Mouse (Mus musculus) thymus, adult 2 months (tissue): ENCODE results near the gene She. TPM values are rescaled to one million over a fixed set of nuclear protein-coding genes. Genes with fewer than 3 reads are reported as not detected.

Source experiments
- DNase-seq: peaks from one replicate; pipeline ENCODE4 v3.0.0; 2021
- H3K27ac ChIP-seq: fragments of 200-500 bp; 2 replicates; pipeline ENCODE4 v1.5.1; 2012; ENCODE audit warnings: low read length, control low read depth; ENCODE audit not compliant: control insufficient read depth, insufficient read depth
- H3K27me3 ChIP-seq: fragments of 200-500 bp; 2 replicates; pipeline ENCODE4 v1.6.1; 2012; ENCODE audit warnings: mild to moderate bottlenecking, low read length, moderate library complexity, mixed read lengths; ENCODE audit not compliant: control insufficient read depth, insufficient read depth
- H3K36me3 ChIP-seq: fragments of 200-500 bp; 2 replicates; pipeline ENCODE4 v1.6.1; 2012; ENCODE audit warnings: mild to moderate bottlenecking, low read length, moderate library complexity; ENCODE audit not compliant: control insufficient read depth, insufficient read depth
- H3K4me1 ChIP-seq: fragments of 200-500 bp; replicated peaks from 2 replicates; pipeline ENCODE4 v1.6.1; 2012; ENCODE audit warnings: low read length; ENCODE audit not compliant: control insufficient read depth, insufficient read depth
- H3K4me3 ChIP-seq: fragments of 200-500 bp; 2 replicates; pipeline ENCODE4 v1.5.1; 2012; ENCODE audit warnings: mild to moderate bottlenecking, low read length, control low read depth, moderate library complexity; ENCODE audit not compliant: control insufficient read depth, insufficient read depth
- CTCF ChIP-seq: fragments of 200-500 bp; IDR thresholded peaks from 2 replicates; pipeline ENCODE4 v1.5.1; 2012; ENCODE audit warnings: mild to moderate bottlenecking, control low read depth, low read length, moderate library complexity, borderline replicate concordance; ENCODE audit not compliant: control insufficient read depth, poor library complexity, insufficient read depth; ENCODE audit errors: extremely low read depth
- POLR2A ChIP-seq: fragments of 200-500 bp; IDR thresholded peaks from 2 replicates; pipeline ENCODE4 v1.6.1; 2012; ENCODE audit warnings: mild to moderate bottlenecking, low read length, control low read depth, moderate library complexity; ENCODE audit not compliant: control insufficient read depth, poor library complexity, insufficient read depth; ENCODE audit errors: extremely low read depth
- WGBS: fragments of 180-500 bp; shearing (Covaris S2); methylation state at CpG from one replicate; pipeline ENCODE4 v1.1.7; 2018; 5-methylcytosine and 5-hydroxymethylcytosine counted together
- polyA plus RNA-seq: library from polyadenylated mRNA; depleted of rRNA; stranded (reverse); fragments of >200 nt; gene quantifications from 2 replicates; pipeline ENCODE4 v1.2.3, GENCODE M21; 2012

Gene She
- polyA plus RNA-seq, 1 experiment: 0.69 TPM

GRCm38 (mm10) chr3:89802876-89803275, 28.3 kb upstream of the She start:
- Histone ChIP-seq H3K36me3 (no peaks in the 10 kb centered on the region), H3K27ac (no peak overlapping the region), H3K4me1 (0 out of 2 replicates have a peak, but pooled peaks cover 2% of the 10 kb centered on the region), H3K4me3 (no peak overlapping the region), H3K27me3 (no peaks in the 10 kb centered on the region)
- WGBS: 92% methylated on average over 15 of the region's 15 CpGs
- no peak for DNase-seq
- TF ChIP-seq POLR2A (no peak), CTCF (no peak)

DNA sequence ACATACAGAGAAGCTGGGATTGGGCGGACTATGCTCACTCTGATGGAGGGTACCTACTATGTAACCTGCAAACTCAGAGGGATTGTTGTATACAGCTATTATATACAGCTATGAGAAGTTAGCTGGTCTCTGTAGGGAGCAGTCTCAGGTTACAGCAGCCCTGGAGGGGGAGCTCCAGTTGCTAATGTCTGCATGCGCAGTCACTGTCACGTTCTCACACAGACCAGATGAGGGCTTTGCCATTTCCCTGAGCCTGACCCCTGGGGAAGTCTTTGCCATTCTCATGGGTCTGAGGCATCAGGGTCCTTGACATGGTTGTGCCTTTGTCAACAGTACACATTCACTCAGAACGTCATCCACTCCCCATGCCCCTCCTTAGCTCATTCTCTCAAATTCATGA, 26.0 kb upstream of the She start:
- Histone ChIP-seq H3K27me3 (no peaks in the 10 kb centered on the region), H3K27ac (no peak overlapping the region), H3K4me1 (0 out of 2 replicates have a peak, but pooled peaks cover 2% of the 10 kb centered on the region), H3K36me3 (no peaks in the 10 kb centered on the region), H3K4me3 (no peak overlapping the region)
- TF ChIP-seq POLR2A: no peak
- TF ChIP-seq CTCF: no peak
- DNase-seq: no peak
- WGBS: 94% methylated on average over 4 of the region's 4 CpGs

DNA sequence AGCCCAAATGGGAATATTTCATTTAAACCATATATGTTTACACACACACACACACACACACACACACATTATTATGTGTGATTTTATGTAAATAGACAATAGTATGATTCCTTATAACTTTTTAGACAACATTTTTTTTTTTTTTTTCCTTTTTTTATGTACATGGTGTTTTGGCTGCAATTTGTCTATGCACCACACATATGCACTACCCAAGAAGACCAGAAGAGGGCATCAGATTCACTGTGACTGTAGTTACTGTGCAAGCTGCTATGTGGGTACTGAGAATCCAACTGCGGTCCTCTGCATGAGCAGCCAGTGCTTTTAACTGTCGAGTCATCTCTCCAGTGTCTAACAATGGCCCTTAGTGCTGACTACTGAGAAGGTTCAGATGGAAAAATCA, 24.4 kb upstream of the She start:
- 96% methylated on average over 2 of the region's 2 CpGs for WGBS
- no peak for DNase-seq
- H3K4me1 ChIP-seq: no peaks in the 10 kb centered on the region
- TF ChIP-seq POLR2A: no peak
- no peak overlapping the region for H3K4me3 ChIP-seq
- no peaks in the 10 kb centered on the region for H3K36me3 ChIP-seq
- H3K27me3 ChIP-seq: no peaks in the 10 kb centered on the region
- no peak overlapping the region for H3K27ac ChIP-seq

GRCm38 (mm10) chr3:89807171-89807570, 24.0 kb upstream of the She start:
- no peaks in the 10 kb centered on the region for H3K4me1 ChIP-seq
- no peak overlapping the region for H3K27ac ChIP-seq
- no peaks in the 10 kb centered on the region for H3K36me3 ChIP-seq
- no peak for TF ChIP-seq POLR2A
- no peak for TF ChIP-seq CTCF
- no peak overlapping the region for H3K4me3 ChIP-seq
- no peaks in the 10 kb centered on the region for H3K27me3 ChIP-seq
- 96% methylated on average over 3 of the region's 3 CpGs for WGBS
- DNase-seq: no peak

DNA sequence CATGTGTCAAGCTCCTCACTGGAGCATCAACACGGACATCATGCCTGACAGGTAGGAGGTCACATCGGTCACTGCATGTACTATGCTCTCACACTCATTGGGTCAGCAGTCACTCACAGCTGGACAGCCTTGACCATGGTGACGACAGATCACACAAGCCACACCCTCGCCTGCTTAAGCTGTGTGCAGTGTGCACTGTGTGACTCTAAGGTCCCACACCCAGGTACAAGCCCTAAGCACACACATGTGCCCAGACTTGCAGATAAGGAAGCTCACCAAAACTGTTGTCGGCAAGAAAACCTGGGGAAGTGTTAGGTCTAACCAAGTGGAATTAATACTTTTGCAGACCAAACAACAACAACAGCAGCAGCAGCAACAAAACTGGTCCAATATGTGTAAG, 23.3 kb upstream of the She start:
- TF ChIP-seq POLR2A (no peak), CTCF (no peak)
- H3K36me3 ChIP-seq: no peaks in the 10 kb centered on the region
- H3K27ac ChIP-seq: no peak overlapping the region
- no peak for DNase-seq
- WGBS: 88% methylated on average over 5 of the region's 5 CpGs
- no peaks in the 10 kb centered on the region for H3K27me3 ChIP-seq
- H3K4me1 ChIP-seq: no peaks in the 10 kb centered on the region
- H3K4me3 ChIP-seq: no peak overlapping the region

DNA sequence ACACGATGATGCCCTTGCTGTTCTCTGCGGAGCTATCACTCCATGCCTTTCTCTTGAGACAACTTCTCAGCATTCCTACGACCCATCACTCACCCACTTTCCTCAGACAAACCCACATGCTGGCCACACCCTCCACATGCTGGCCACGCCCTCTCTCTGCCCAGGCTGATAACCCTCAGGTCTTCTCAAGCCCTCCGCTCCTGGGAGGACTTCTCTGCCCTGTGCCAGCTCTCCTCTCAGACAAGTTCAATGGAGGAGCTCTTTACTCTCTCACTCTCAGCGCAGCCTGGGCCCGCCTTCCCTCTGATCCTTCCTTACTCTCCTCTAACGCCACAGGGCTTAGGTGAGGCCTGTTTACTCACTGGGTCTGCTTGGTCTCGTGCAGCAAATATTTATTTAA, 22.5 kb upstream of the She start:
- no peaks in the 10 kb centered on the region for H3K27me3 ChIP-seq
- H3K4me3 ChIP-seq: no peak overlapping the region
- 88% methylated on average over 9 of the region's 9 CpGs for WGBS
- H3K36me3 ChIP-seq: no peaks in the 10 kb centered on the region
- no peak for TF ChIP-seq CTCF
- TF ChIP-seq POLR2A: no peak
- no peak for DNase-seq
- no peak overlapping the region for H3K27ac ChIP-seq
- H3K4me1 ChIP-seq: no peaks in the 10 kb centered on the region

DNA sequence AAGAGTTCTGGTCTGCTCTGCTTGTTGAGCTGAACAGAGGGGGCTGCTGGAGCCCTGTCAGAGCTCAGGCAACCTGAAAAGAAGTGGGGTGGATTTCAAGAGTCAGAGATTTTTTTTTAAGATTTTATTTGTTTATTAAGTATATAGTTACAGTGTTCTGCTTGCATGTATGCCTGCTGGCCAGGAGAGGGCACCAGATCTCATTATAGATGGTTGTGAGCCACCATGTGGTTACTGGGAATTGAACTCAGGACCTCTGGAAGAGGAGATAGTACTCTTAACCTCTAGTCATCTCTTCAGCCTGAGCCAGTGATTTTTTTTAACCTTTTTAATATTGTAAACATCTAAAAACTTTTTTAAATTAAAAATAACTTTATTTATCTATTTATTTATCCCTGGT, 20.3 kb upstream of the She start:
- TF ChIP-seq CTCF (no peak), POLR2A (no peak)
- Histone ChIP-seq H3K4me1 (no peaks in the 10 kb centered on the region), H3K27me3 (no peaks in the 10 kb centered on the region), H3K36me3 (no peaks in the 10 kb centered on the region), H3K27ac (no peak overlapping the region), H3K4me3 (no peak overlapping the region)
- no peak for DNase-seq

- no peak overlapping the region for H3K4me3 ChIP-seq
- no peaks in the 10 kb centered on the region for H3K36me3 ChIP-seq
- WGBS: 86% methylated on average over 3 of the region's 3 CpGs
- no peaks in the 10 kb centered on the region for H3K27me3 ChIP-seq
- no peak for DNase-seq
- H3K4me1 ChIP-seq: no peaks in the 10 kb centered on the region
- TF ChIP-seq CTCF (no peak), POLR2A (no peak)
- H3K27ac ChIP-seq: no peak overlapping the region
These were observed 19.0 kb upstream of the She start for GRCm38 (mm10) chr3:89812166-89812565.
